Mouse (Mus musculus) T-helper 2 cell (primary cell): ENCODE results near the gene Vmn1r24.

ENCODE experiments used
- in situ Hi-C: fragments of 300-600 bp; cut with MboI, MseI; formaldehyde crosslinking; loops from one replicate; pipeline ENCODE4 v1.15.1; 2025; ENCODE audit warnings: high pct_unique_total_duplicates

The Vmn1r24 gene

GRCm38 (mm10) chr6:57961403-57961802 lies at the start of gene Vmn1r24:
TSS of gene Vmn1r24 (minus strand) at chr6:57961503.
- in situ Hi-C loops = loop anchor here (10.0 kb wide), 1 partner anchor 813 kb away; no protein-coding TSS in a partner anchor

DNA sequence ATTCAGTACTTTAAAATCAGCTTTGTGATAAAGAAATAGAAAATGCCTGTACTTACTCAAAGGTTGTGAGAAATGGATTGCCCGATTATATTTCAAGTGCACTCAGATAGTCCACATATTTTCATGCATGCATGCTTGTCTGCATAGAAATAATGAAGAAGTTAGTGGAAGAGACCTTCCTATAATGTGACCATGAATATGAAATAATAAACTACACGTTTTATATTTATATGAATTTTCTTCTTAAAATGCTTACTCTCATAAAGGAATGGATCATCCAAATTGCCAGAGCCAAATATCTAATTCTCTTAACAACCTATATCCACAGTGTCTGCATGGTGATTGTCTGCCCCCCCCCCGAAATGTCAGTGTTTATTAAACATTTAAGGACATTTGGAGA lies 19.4 kb upstream of the Vmn1r24 start, which contains the start of gene Vmn1r25:
Vmn1r25 (minus strand) TSS at position 101 of the 400 bp plus-strand sequence.
- in situ Hi-C loops = no loop called here

- in situ Hi-C loops = no loop called here
Measured at GRCm38 (mm10) chr6:57926738-57927137, 34.6 kb downstream of the Vmn1r24 start, which contains the start of gene Vmn1r23. TSS of gene Vmn1r23 (minus strand) at chr6:57926838.

- in situ Hi-C loops = no loop called here
Measured at GRCm38 (mm10) chr6:57907928-57908327, 53.4 kb downstream of the Vmn1r24 start, which contains the start of gene Vmn1r22. TSS of gene Vmn1r22 (minus strand) at chr6:57908028.
